Mouse (Mus musculus) adrenal gland, adult 8-10 months (tissue): ENCODE data around the gene Map3k7. TPM values are rescaled to one million over a fixed set of nuclear protein-coding genes. Genes with fewer than 3 reads are reported as not detected.
"Not testable (repeated sequence)": the region's sequence is repeated elsewhere in the genome, so short reads cannot be mapped to it uniquely, and the experiment has no call there.

ENCODE experiments used
- DNase-seq: peaks from one replicate; pipeline ENCODE4 v3.0.0; 2022
- total RNA-seq, 4 experiments: library from RNA; stranded (reverse); gene quantifications; 2 replicates each; pipeline ENCODE4 v1.2.4; 2022

Gene Map3k7
- total RNA-seq, 4 experiments from 2014 or later = 44.5 to 61.1 (median 56.4) TPM

GRCm38 (mm10) chr4:31993386-31993785 lies 29.5 kb downstream of the Map3k7 start:
- DNase-seq = no peak

GRCm38 (mm10) chr4:31993865-31994264 lies 30.0 kb downstream of the Map3k7 start:
- DNase-seq = no peak

- no peak for DNase-seq
Observed at GRCm38 (mm10) chr4:32001498-32001897, 37.6 kb downstream of the Map3k7 start.

GRCm38 (mm10) chr4:32004773-32005591 lies 41.1 kb downstream of the Map3k7 start:
- no peak for DNase-seq

GRCm38 (mm10) chr4:32007174-32007573 lies 43.3 kb downstream of the Map3k7 start:
- DNase-seq = no peak

GRCm38 (mm10) chr4:32008095-32008494 lies 44.2 kb downstream of the Map3k7 start:
- no peak for DNase-seq

- no peak for DNase-seq
Observed at GRCm38 (mm10) chr4:32010808-32011207, 46.9 kb downstream of the Map3k7 start.

- DNase-seq = no peak
Observed at GRCm38 (mm10) chr4:32011218-32011973, 47.5 kb downstream of the Map3k7 start.

GRCm38 (mm10) chr4:32021131-32021530 lies 57.2 kb downstream of the Map3k7 start:
- DNase-seq = no peak

- DNase-seq = no peak
Observed at GRCm38 (mm10) chr4:32022321-32022720, 58.4 kb downstream of the Map3k7 start.

GRCm38 (mm10) chr4:32024170-32024569 lies 60.3 kb downstream of the Map3k7 start:
- not testable (repeated sequence) for DNase-seq

GRCm38 (mm10) chr4:32025105-32025504 lies 61.2 kb downstream of the Map3k7 start:
- DNase-seq = no peak

- DNase-seq = no peak
Observed at GRCm38 (mm10) chr4:32027094-32027493, 63.2 kb downstream of the Map3k7 start.

GRCm38 (mm10) chr4:32037267-32037666 lies 73.4 kb downstream of the Map3k7 start:
- no peak for DNase-seq

- DNase-seq = no peak
Observed at GRCm38 (mm10) chr4:32041741-32042452, 78.0 kb downstream of the Map3k7 start.

GRCm38 (mm10) chr4:32045234-32045633 lies 81.3 kb downstream of the Map3k7 start:
- DNase-seq = no peak

- DNase-seq = no peak
Observed at GRCm38 (mm10) chr4:32049824-32050223, 85.9 kb downstream of the Map3k7 start.

GRCm38 (mm10) chr4:32053171-32053570 lies 89.3 kb downstream of the Map3k7 start:
- DNase-seq = no peak

- DNase-seq = peak; percentile 59
Observed at GRCm38 (mm10) chr4:32055151-32056052, 91.5 kb downstream of the Map3k7 start.

- DNase-seq = no peak
Observed at GRCm38 (mm10) chr4:32056441-32056840, 92.5 kb downstream of the Map3k7 start.

- DNase-seq = no peak
Observed at GRCm38 (mm10) chr4:32057102-32057501, 93.2 kb downstream of the Map3k7 start.

GRCm38 (mm10) chr4:32060686-32061085 lies 96.8 kb downstream of the Map3k7 start:
- DNase-seq = no peak
